Mouse (Mus musculus): Measurements from ENCODE around the gene Abca8b. TPM values are rescaled to one million over a fixed set of nuclear protein-coding genes. Genes with fewer than 3 reads are reported as not detected.
"Not testable (repeated sequence)": the region's sequence is repeated elsewhere in the genome, so short reads cannot be mapped to it uniquely, and the experiment has no call there.

The Abca8b gene
- polyA plus RNA-seq, 1 experiment from 2014 or later: 0.32 TPM

GRCm38 (mm10) chr11:109926718-109927680, 68.6 kb downstream of the Abca8b start:
- no peak for DNase-seq (ENCODE audit: low spot score)
- H3K4me2 ChIP-seq (ENCODE audit: low read depth): no peak overlapping the region
- H3K27me3 ChIP-seq (ENCODE audit: control insufficient read depth, insufficient read depth, low read length): no peaks in the 10 kb centered on the region
- no peak overlapping the region for H3K4me3 ChIP-seq (ENCODE audit: low read depth, low read length)
- no peaks in the 10 kb centered on the region for H3K36me3 ChIP-seq (ENCODE audit: control insufficient read depth, insufficient read depth, low read length)
- no peak for ATAC-seq (ENCODE audit: insufficient read depth, low FRiP score, low TSS enrichment)
- H3K4me1 ChIP-seq (ENCODE audit: control insufficient read depth, insufficient read depth, low read length): no peaks in the 10 kb centered on the region
- no peaks in the 10 kb centered on the region for H3K9me3 ChIP-seq (ENCODE audit: control insufficient read depth, low read length)
- no peak overlapping the region for H3K9ac ChIP-seq (ENCODE audit: low read length)
- no peak overlapping the region for H3K27ac ChIP-seq (ENCODE audit: low read depth, low read length)
- 80% methylated on average over 7 of the region's 7 CpGs for WGBS

GRCm38 (mm10) chr11:109922236-109922635, 73.4 kb downstream of the Abca8b start:
- Histone ChIP-seq H3K27me3 (ENCODE audit: control insufficient read depth, insufficient read depth, low read length) (no peaks in the 10 kb centered on the region), H3K4me1 (ENCODE audit: control insufficient read depth, insufficient read depth, low read length) (no peaks in the 10 kb centered on the region), H3K9me3 (ENCODE audit: control insufficient read depth, low read length) (no peaks in the 10 kb centered on the region), H3K36me3 (ENCODE audit: control insufficient read depth, insufficient read depth, low read length) (no peaks in the 10 kb centered on the region), H3K9ac (ENCODE audit: low read length) (no peak overlapping the region), H3K27ac (ENCODE audit: low read depth, low read length) (no peak overlapping the region), H3K4me2 (ENCODE audit: low read depth) (no peak overlapping the region), H3K4me3 (ENCODE audit: low read depth, low read length) (no peak overlapping the region)
- 81% methylated on average over 3 of the region's 3 CpGs for WGBS
- no peak for ATAC-seq (ENCODE audit: insufficient read depth, low FRiP score, low TSS enrichment)
- DNase-seq (ENCODE audit: low spot score): no peak

- Histone ChIP-seq H3K27ac (ENCODE audit: low read depth, low read length) (no peak overlapping the region), H3K4me3 (ENCODE audit: low read depth, low read length) (no peak overlapping the region), H3K4me1 (ENCODE audit: control insufficient read depth, insufficient read depth, low read length) (no peaks in the 10 kb centered on the region), H3K9ac (ENCODE audit: low read length) (no peak overlapping the region), H3K9me3 (ENCODE audit: control insufficient read depth, low read length) (no peaks in the 10 kb centered on the region), H3K36me3 (ENCODE audit: control insufficient read depth, insufficient read depth, low read length) (no peaks in the 10 kb centered on the region), H3K4me2 (ENCODE audit: low read depth) (no peak overlapping the region), H3K27me3 (ENCODE audit: control insufficient read depth, insufficient read depth, low read length) (no peaks in the 10 kb centered on the region)
- WGBS: 58% methylated on average over 2 of the region's 2 CpGs
- DNase-seq (ENCODE audit: low spot score) (no peak), ATAC-seq (ENCODE audit: insufficient read depth, low FRiP score, low TSS enrichment) (no peak)
These were observed 76.2 kb downstream of the Abca8b start for GRCm38 (mm10) chr11:109919480-109919879.

GRCm38 (mm10) chr11:109916654-109917053, 79.0 kb downstream of the Abca8b start:
- H3K4me2 ChIP-seq (ENCODE audit: low read depth): no peak overlapping the region
- no peaks in the 10 kb centered on the region for H3K4me1 ChIP-seq (ENCODE audit: control insufficient read depth, insufficient read depth, low read length)
- no peaks in the 10 kb centered on the region for H3K36me3 ChIP-seq (ENCODE audit: control insufficient read depth, insufficient read depth, low read length)
- H3K9me3 ChIP-seq (ENCODE audit: control insufficient read depth, low read length): no peaks in the 10 kb centered on the region
- no peaks in the 10 kb centered on the region for H3K27me3 ChIP-seq (ENCODE audit: control insufficient read depth, insufficient read depth, low read length)
- DNase-seq (ENCODE audit: low spot score) (no peak), ATAC-seq (ENCODE audit: insufficient read depth, low FRiP score, low TSS enrichment) (no peak)
- H3K9ac ChIP-seq (ENCODE audit: low read length): no peak overlapping the region
- no peak overlapping the region for H3K27ac ChIP-seq (ENCODE audit: low read depth, low read length)
- no peak overlapping the region for H3K4me3 ChIP-seq (ENCODE audit: low read depth, low read length)
- WGBS: 87% methylated on average over 10 of the region's 10 CpGs

GRCm38 (mm10) chr11:109913156-109913555, 82.5 kb downstream of the Abca8b start:
- not testable (repeated sequence) for H3K4me3 ChIP-seq (ENCODE audit: low read depth, low read length); H3K36me3 ChIP-seq (ENCODE audit: control insufficient read depth, insufficient read depth, low read length); H3K9me3 ChIP-seq (ENCODE audit: control insufficient read depth, low read length); DNase-seq (ENCODE audit: low spot score); H3K4me2 ChIP-seq (ENCODE audit: low read depth); H3K27me3 ChIP-seq (ENCODE audit: control insufficient read depth, insufficient read depth, low read length); H3K9ac ChIP-seq (ENCODE audit: low read length); H3K27ac ChIP-seq (ENCODE audit: low read depth, low read length); H3K4me1 ChIP-seq (ENCODE audit: control insufficient read depth, insufficient read depth, low read length); ATAC-seq (ENCODE audit: insufficient read depth, low FRiP score, low TSS enrichment)
- WGBS: 85% methylated on average over 8 of the region's 8 CpGs

GRCm38 (mm10) chr11:109912118-109912517, 83.5 kb downstream of the Abca8b start:
- H3K4me2 ChIP-seq (ENCODE audit: low read depth); H3K4me3 ChIP-seq (ENCODE audit: low read depth, low read length); H3K27me3 ChIP-seq (ENCODE audit: control insufficient read depth, insufficient read depth, low read length); DNase-seq (ENCODE audit: low spot score); H3K27ac ChIP-seq (ENCODE audit: low read depth, low read length); H3K4me1 ChIP-seq (ENCODE audit: control insufficient read depth, insufficient read depth, low read length); H3K9me3 ChIP-seq (ENCODE audit: control insufficient read depth, low read length); H3K9ac ChIP-seq (ENCODE audit: low read length); H3K36me3 ChIP-seq (ENCODE audit: control insufficient read depth, insufficient read depth, low read length); ATAC-seq (ENCODE audit: insufficient read depth, low FRiP score, low TSS enrichment): not testable (repeated sequence)
- 77% methylated on average over 1 of the region's 1 CpGs for WGBS

- Histone ChIP-seq H3K4me1 (ENCODE audit: control insufficient read depth, insufficient read depth, low read length) (no peaks in the 10 kb centered on the region), H3K4me3 (ENCODE audit: low read depth, low read length) (no peak overlapping the region), H3K4me2 (ENCODE audit: low read depth) (no peak overlapping the region), H3K9ac (ENCODE audit: low read length) (no peak overlapping the region), H3K9me3 (ENCODE audit: control insufficient read depth, low read length) (no peaks in the 10 kb centered on the region), H3K27me3 (ENCODE audit: control insufficient read depth, insufficient read depth, low read length) (no peaks in the 10 kb centered on the region), H3K36me3 (ENCODE audit: control insufficient read depth, insufficient read depth, low read length) (no peaks in the 10 kb centered on the region), H3K27ac (ENCODE audit: low read depth, low read length) (no peak overlapping the region)
- DNase-seq (ENCODE audit: low spot score): no peak
- WGBS: 64% methylated on average over 2 of the region's 2 CpGs
- no peak for ATAC-seq (ENCODE audit: insufficient read depth, low FRiP score, low TSS enrichment)
These were observed 85.8 kb downstream of the Abca8b start for GRCm38 (mm10) chr11:109909801-109910200.

GRCm38 (mm10) chr11:109908207-109909031, 87.2 kb downstream of the Abca8b start:
- Histone ChIP-seq H3K27ac (ENCODE audit: low read depth, low read length) (no peak overlapping the region), H3K36me3 (ENCODE audit: control insufficient read depth, insufficient read depth, low read length) (no peaks in the 10 kb centered on the region), H3K4me2 (ENCODE audit: low read depth) (no peak overlapping the region), H3K9ac (ENCODE audit: low read length) (no peak overlapping the region), H3K4me3 (ENCODE audit: low read depth, low read length) (no peak overlapping the region), H3K4me1 (ENCODE audit: control insufficient read depth, insufficient read depth, low read length) (no peaks in the 10 kb centered on the region), H3K27me3 (ENCODE audit: control insufficient read depth, insufficient read depth, low read length) (no peaks in the 10 kb centered on the region), H3K9me3 (ENCODE audit: control insufficient read depth, low read length) (no peaks in the 10 kb centered on the region)
- 94% methylated on average over 10 of the region's 10 CpGs for whole genome bisulfite sequencing
- DNase-seq (ENCODE audit: low spot score) (no peak), ATAC-seq (ENCODE audit: insufficient read depth, low FRiP score, low TSS enrichment) (no peak)

Data from neural tube, embryonic 11.5 days (tissue).